Mouse (Mus musculus): Measurements from ENCODE around the gene Casp3.

- TF ChIP-seq NANOG (IDR thresholded peaks at IDR 0.05; ENCODE audit: borderline replicate concordance, low read length) (no peak), CTCF (conservative IDR thresholded peaks at IDR 0.05; ENCODE audit: low read length) (no peak), POU5F1 (IDR thresholded peaks at IDR 0.05; ENCODE audit: borderline replicate concordance, low read length) (no peak)
Observed at GRCm38 (mm10) chr8:46639852-46640251, 22.8 kb downstream of the Casp3 start.
